Mouse (Mus musculus) megakaryocyte, adult 5-6 weeks (primary cell): ENCODE results near the gene Adamtsl2. TPM values are rescaled to one million over a fixed set of nuclear protein-coding genes. Genes with fewer than 3 reads are reported as not detected.

ENCODE experiments used
- ATAC-seq: 2 replicates; pipeline ENCODE4 v1.8.0; 2016; ENCODE audit warnings: mild to moderate bottlenecking, inconsistent platforms; ENCODE audit not compliant: poor library complexity, severe bottlenecking
- total RNA-seq, 2 experiments: library from RNA; stranded (forward) in 1 of 2; stranded (reverse) in 1 of 2; fragments of 153-499, 151-499 nt in 1 of 2; fragments of 221-1000, 200-1000 nt in 1 of 2; gene quantifications; 2 replicates each; pipeline versions ENCODE4 v1.2.3 to v1.2.4; 2015 to 2017

The Adamtsl2 gene
- total RNA-seq (2015) (not detected in 2 replicates), total RNA-seq (2017) (not detected in 2 replicates)

- ATAC-seq: no peak
These were observed at the start of gene Adamtsl2 for GRCm38 (mm10) chr2:27079152-27079584. Gene Adamtsl2, plus strand, starts transcription at chr2:27079379.

GRCm38 (mm10) chr2:27032361-27032760 is 46.8 kb upstream of the Adamtsl2 start:
- no peak for ATAC-seq

GRCm38 (mm10) chr2:27036003-27036402 is 43.2 kb upstream of the Adamtsl2 start:
- no peak for ATAC-seq

- no peak for ATAC-seq
These were observed 42.2 kb upstream of the Adamtsl2 start for GRCm38 (mm10) chr2:27037008-27037407.

GRCm38 (mm10) chr2:27038596-27038995 is 40.6 kb upstream of the Adamtsl2 start:
- peak; percentile 72 for ATAC-seq

- no peak for ATAC-seq
These were observed 39.9 kb upstream of the Adamtsl2 start for GRCm38 (mm10) chr2:27039286-27039685.

GRCm38 (mm10) chr2:27042131-27042844 is 36.9 kb upstream of the Adamtsl2 start:
- no peak for ATAC-seq

GRCm38 (mm10) chr2:27043461-27043860 is 35.7 kb upstream of the Adamtsl2 start:
- ATAC-seq: no peak; the same call in 1 of the 2 replicates

GRCm38 (mm10) chr2:27044166-27044565 is 35.0 kb upstream of the Adamtsl2 start:
- no peak for ATAC-seq

GRCm38 (mm10) chr2:27044641-27045040 is 34.5 kb upstream of the Adamtsl2 start:
- no peak for ATAC-seq

- no peak for ATAC-seq
These were observed 33.0 kb upstream of the Adamtsl2 start for GRCm38 (mm10) chr2:27045979-27046770.

GRCm38 (mm10) chr2:27049408-27049807 is 29.8 kb upstream of the Adamtsl2 start:
- ATAC-seq: no peak

- no peak for ATAC-seq
These were observed 20.9 kb upstream of the Adamtsl2 start for GRCm38 (mm10) chr2:27058251-27058650.

- ATAC-seq: no peak
These were observed 20.4 kb upstream of the Adamtsl2 start for GRCm38 (mm10) chr2:27058751-27059150.

GRCm38 (mm10) chr2:27059187-27059586 is 20.0 kb upstream of the Adamtsl2 start:
- no peak for ATAC-seq

GRCm38 (mm10) chr2:27067124-27067523 is 12.1 kb upstream of the Adamtsl2 start:
- ATAC-seq: no peak

GRCm38 (mm10) chr2:27067996-27068395 is 11.2 kb upstream of the Adamtsl2 start:
- no peak for ATAC-seq

GRCm38 (mm10) chr2:27069646-27070045 is 9.5 kb upstream of the Adamtsl2 start:
- no peak for ATAC-seq

GRCm38 (mm10) chr2:27070247-27070813 is 8.8 kb upstream of the Adamtsl2 start:
- no peak for ATAC-seq

GRCm38 (mm10) chr2:27071137-27071536 is 8.0 kb upstream of the Adamtsl2 start:
- peak; percentile 35; the same call in 1 of the 2 replicates for ATAC-seq

- no peak for ATAC-seq
These were observed 7.2 kb upstream of the Adamtsl2 start, which contains the start of gene Mymk for GRCm38 (mm10) chr2:27071978-27072377. Gene Mymk, minus strand, starts transcription at chr2:27072179.
